Comparison of ENCODE assay signal across 14 mouse cellular contexts in the genomic region with DNA sequence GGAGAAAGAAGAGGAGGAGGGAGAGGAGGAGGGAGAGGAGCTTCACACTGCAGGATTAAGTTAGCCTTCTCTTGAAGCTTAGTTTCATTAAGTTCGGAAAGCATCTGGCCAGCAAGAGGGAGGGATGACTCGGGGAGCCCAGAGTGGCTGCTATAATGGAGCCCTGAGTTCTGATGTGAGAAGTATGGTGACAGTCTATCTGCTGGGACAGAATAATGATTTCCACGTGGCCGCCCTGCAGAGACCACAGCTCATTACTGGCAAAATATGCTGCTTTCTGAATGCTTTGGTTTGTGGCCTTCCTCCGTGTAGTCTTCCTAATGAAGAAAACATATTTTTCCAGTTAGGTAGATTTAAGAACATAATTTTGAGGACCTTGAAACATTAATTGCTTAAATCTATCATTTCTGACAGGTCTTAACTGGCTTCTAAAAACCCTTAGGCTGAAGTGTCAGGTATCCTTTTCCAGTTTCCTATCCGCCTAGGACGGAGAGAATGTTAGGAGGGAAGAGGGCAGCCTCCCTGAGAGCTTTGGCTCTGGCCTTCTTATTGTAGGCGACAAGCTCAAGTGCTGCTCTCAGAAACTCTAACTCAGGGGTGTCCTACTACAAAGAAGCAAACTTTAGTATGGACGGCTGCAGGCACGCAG. TPM values are rescaled to one million over a fixed set of nuclear protein-coding genes. Genes with fewer than 3 reads are reported as not detected.
DNase-seq lines count a peak whose midpoint lies in the region; ATAC-seq lines count a peak whose summit lies in the region.
"Had no signal": no experiment of that assay in that cellular context is flagged by ENCODE, and none has a peak within 500 bp of the region (broad histone marks: within the 10 kb centered on the region; RNA-seq: fewer than 3 reads in every experiment).

No protein-coding gene starts in this region.

- no peak for DNase-seq in heart, embryonic 10.5 days (ENCODE audit: low spot score)
- no peak for DNase-seq in heart, adult 8-10 months (ENCODE audit: low spot score)
- DNase-seq in kidney, postnatal 4 days = no peak
- peak; percentile 70 for DNase-seq in embryonic facial prominence, embryonic 10.5 days (ENCODE audit: low spot score)
- no peak for DNase-seq in T-cell, adult 2 months (ENCODE audit: low spot score)
- DNase-seq: B cell, adult 2 months; cerebellum, adult 9-11 months; gastrocnemius, postnatal 10 days; right cerebral cortex, adult 18-20 months had no signal

- no peak overlapping the region for H3K4me3 ChIP-seq in heart, embryonic 10.5 days
- no peak overlapping the region for H3K4me3 ChIP-seq in kidney, embryonic 16.5 days (ENCODE audit: low read length)
- peak overlapping the region; percentile 6; the same call in 1 of the 2 replicates for H3K4me3 ChIP-seq in embryonic facial prominence, embryonic 10.5 days
- H3K4me3 ChIP-seq in limb, embryonic 13.5 days = no peak overlapping the region
- H3K4me3 ChIP-seq: liver, embryonic 15.5 days had no signal

- H3K4me2 ChIP-seq in kidney, embryonic 16.5 days (replicated peaks; ENCODE audit: low read depth, low read length) = no peak overlapping the region
- H3K4me2 ChIP-seq in limb, embryonic 13.5 days (replicated peaks) = peak overlapping the region; percentile 36
- H3K4me2 ChIP-seq: liver, embryonic 15.5 days had no signal

- H3K27ac ChIP-seq in heart, embryonic 10.5 days = peak overlapping the region; percentile 37; the same call in 1 of the 2 replicates
- peak overlapping the region; percentile 40; the same call in 1 of the 2 replicates for H3K27ac ChIP-seq in kidney, embryonic 16.5 days (ENCODE audit: low read length)
- peak overlapping the region; percentile 67 for H3K27ac ChIP-seq in embryonic facial prominence, embryonic 10.5 days (replicated peaks)
- peak overlapping the region; percentile 82 for H3K27ac ChIP-seq in limb, embryonic 13.5 days
- H3K27ac ChIP-seq: liver, embryonic 15.5 days had no signal

- H3K4me1 ChIP-seq in heart, embryonic 10.5 days = peaks cover 78% of the 10 kb centered on the region
- H3K4me1 ChIP-seq in kidney, embryonic 16.5 days (ENCODE audit: insufficient read depth, low read length) = peaks cover 22% of the 10 kb centered on the region
- peaks cover 81% of the 10 kb centered on the region for H3K4me1 ChIP-seq in embryonic facial prominence, embryonic 10.5 days
- peaks cover 77% of the 10 kb centered on the region for H3K4me1 ChIP-seq in limb, embryonic 13.5 days

- no peak for ATAC-seq in kidney, embryonic 16.5 days (ENCODE audit: low FRiP score, low TSS enrichment)
- ATAC-seq in limb, embryonic 13.5 days (ENCODE audit: low FRiP score, low read depth) = peak; percentile 60
- no peak for ATAC-seq in inflammation-experienced regulatory T-cells, adult 6 months

- no peak overlapping the region for H3K9ac ChIP-seq in kidney, embryonic 16.5 days (replicated peaks; ENCODE audit: low read length)
- H3K9ac ChIP-seq in limb, embryonic 13.5 days = no peak overlapping the region
- H3K9ac ChIP-seq: liver, embryonic 15.5 days had no signal

- H3K27me3 ChIP-seq in heart, embryonic 10.5 days (ENCODE audit: insufficient read depth, poor library complexity, severe bottlenecking) = 0 out of 2 replicates have a peak, but pooled peaks cover 3% of the 10 kb centered on the region
- no peaks in the 10 kb centered on the region for H3K27me3 ChIP-seq in kidney, embryonic 16.5 days (ENCODE audit: insufficient read depth, low read length)
- H3K27me3 ChIP-seq in embryonic facial prominence, embryonic 10.5 days (replicated peaks; ENCODE audit: low read depth, poor library complexity, severe bottlenecking) = no peaks in the 10 kb centered on the region
- no peaks in the 10 kb centered on the region for H3K27me3 ChIP-seq in limb, embryonic 13.5 days
- H3K27me3 ChIP-seq: liver, embryonic 15.5 days had no signal

- H3K36me3 ChIP-seq in heart, embryonic 10.5 days = no peaks in the 10 kb centered on the region
- H3K36me3 ChIP-seq in kidney, embryonic 16.5 days (ENCODE audit: insufficient read depth, low read length) = no peaks in the 10 kb centered on the region
- H3K36me3 ChIP-seq in embryonic facial prominence, embryonic 10.5 days (replicated peaks) = 0 out of 2 replicates have a peak, but pooled peaks cover 3% of the 10 kb centered on the region
- H3K36me3 ChIP-seq in limb, embryonic 13.5 days = 0 out of 2 replicates have a peak, but pooled peaks cover 4% of the 10 kb centered on the region
- H3K36me3 ChIP-seq: liver, embryonic 15.5 days had no signal

- 43% methylated on average over 10 of the region's 10 CpGs for WGBS in heart, embryonic 10.5 days
- 38% methylated on average over 10 of the region's 10 CpGs for WGBS in kidney, embryonic 16.5 days
- 21% methylated on average over 10 of the region's 10 CpGs for WGBS in embryonic facial prominence, embryonic 10.5 days
- 10% methylated on average over 10 of the region's 10 CpGs for WGBS in limb, embryonic 13.5 days

- no peaks in the 10 kb centered on the region for H3K9me3 ChIP-seq in heart, embryonic 10.5 days
- H3K9me3 ChIP-seq in kidney, embryonic 16.5 days (ENCODE audit: low read length) = no peaks in the 10 kb centered on the region
- no peaks in the 10 kb centered on the region for H3K9me3 ChIP-seq in embryonic facial prominence, embryonic 10.5 days
- H3K9me3 ChIP-seq in limb, embryonic 13.5 days = no peaks in the 10 kb centered on the region
- H3K9me3 ChIP-seq: G1E; liver, embryonic 15.5 days had no signal

RNA-seq across cellular contexts. Expression of gene Disp1, which starts 32.2 kb away (rescaled TPM):
- 10.8 and 11.4 TPM in 2 replicates for polyA plus RNA-seq in heart, embryonic 10.5 days (2016; fragmentation: Nextera tagmentation; extraction: Ambion mirVana)
- total RNA-seq in heart, adult 8-10 months (2022) = 1 to 10 TPM; 7.9 to 8.9 (median 8.0) TPM
- polyA plus RNA-seq in kidney, embryonic 16.5 days (2015; fragmentation: Nextera tagmentation; extraction: Ambion mirVana) = 12.8 and 15.9 TPM in 2 replicates
- 13.5 and 13.6 TPM in 2 replicates for polyA plus RNA-seq in embryonic facial prominence, embryonic 10.5 days (2016; fragmentation: Nextera tagmentation; extraction: Ambion mirVana)
- 29.3 and 34.0 TPM in 2 replicates for polyA plus RNA-seq in limb, embryonic 13.5 days (2015; fragmentation: Nextera tagmentation; extraction: Ambion mirVana)
- polyA plus RNA-seq in inflammation-experienced regulatory T-cells, adult 6 months (2017; shearing (Covaris generic)) = 1 to 10 TPM; 4.2 to 6.9 (median 4.8) TPM
